Mouse (Mus musculus): ENCODE measurements at regions not wholly inside any gene's neighbourhood (a gene's known extent, or its start where the extent isn't known, plus 50 kb on each side); places are given as distances from the start of the nearest gene placed in this dataset.

GRCm38 (mm10) chr10:67607297-67608032 is 58.7 kb upstream of the Ado start:
- no peak for DNase-seq (ENCODE audit: low spot score)

- no peak for DNase-seq (ENCODE audit: low spot score)
Observed at GRCm38 (mm10) chr10:67606739-67607138, 58.0 kb upstream of the Ado start.

GRCm38 (mm10) chr10:67599390-67599789 is 50.6 kb upstream of the Ado start:
- DNase-seq (ENCODE audit: low spot score) = no peak

GRCm38 (mm10) chr10:67598590-67599047 is 49.9 kb upstream of the Ado start:
- DNase-seq (ENCODE audit: low spot score) = no peak
